Mouse (Mus musculus): Measurements from ENCODE around the gene Peak1. TPM values are rescaled to one million over a fixed set of nuclear protein-coding genes. Genes with fewer than 3 reads are reported as not detected.
A peak's percentile ranks its signal among the peaks of the same experiment; 100 is the strongest.

The Peak1 gene
- total and polyA plus RNA-seq, 3 experiments = 2.8 to 13.3 (median 5.4) TPM

GRCm38 (mm10) chr9:56191498-56192455, 226.1 kb downstream of the Peak1 start:
- Histone ChIP-seq H3K9ac (ENCODE audit: insufficient read depth, low read depth) (no peak overlapping the region), H3K4me2 (ENCODE audit: insufficient read depth, low read depth, poor library complexity, severe bottlenecking) (no peak overlapping the region), H3K79me2 (replicated peaks; ENCODE audit: control insufficient read depth, extremely low read depth, insufficient read depth, poor library complexity, severe bottlenecking) (no peaks in the 10 kb centered on the region), H3K9me3 (replicated peaks; ENCODE audit: low read length) (no peaks in the 10 kb centered on the region), H3K4me3 (replicated peaks in 1 of 3; ENCODE audit: low read depth in 2 of 3, low read length in 2 of 3, poor library complexity in 1 of 3) (no peak overlapping the region), H3K36me3 (replicated peaks in 1 of 2; ENCODE audit: control insufficient read depth in 1 of 2, insufficient read depth in 1 of 2, low read length in 1 of 2) (no peaks in the 10 kb centered on the region), H3K27me3 (replicated peaks) (no peaks in the 10 kb centered on the region), H3K27ac (ENCODE audit: insufficient read depth, low read depth) (no peak overlapping the region), H3K4me1 (ENCODE audit: control insufficient read depth in 1 of 2, insufficient read depth in 2 of 2) (0 out of 4 replicates have a peak, but pooled peaks cover 2 to 3% of the 10 kb centered on the region in 2 experiments)
- in situ Hi-C loops (cut with MboI; ENCODE audit: low pct_ligation_motif_present, low pct_unique_long_range_greater_than_20kb, low sequenced_read_pairs) (no loop called here), dilution Hi-C loops (cut with MboI; ENCODE audit: extremely low pct_ligation_motif_present, extremely low pct_unique_long_range_greater_than_20kb, low sequenced_read_pairs) (no loop called here)
- DNase-seq (ENCODE audit: extremely low read depth) = no peak
- no peak for TF ChIP-seq JUND (conservative IDR thresholded peaks at IDR 0.05; ENCODE audit: low read depth, low read length)
- TF ChIP-seq MAFK (IDR thresholded peaks at IDR 0.05; ENCODE audit: insufficient replicate concordance, low read length) = no peak
- no peak for TF ChIP-seq MAX (IDR thresholded peaks at IDR 0.05; ENCODE audit: low read length)
- TF ChIP-seq PAX5 (IDR thresholded peaks at IDR 0.05; ENCODE audit: low read length) = no peak
- no peak for TF ChIP-seq NRF1 (IDR thresholded peaks at IDR 0.05; ENCODE audit: low read depth, low read length)
- TF ChIP-seq USF2 (conservative IDR thresholded peaks at IDR 0.05; ENCODE audit: low read depth, low read length) = no peak
- TF ChIP-seq POLR2AphosphoS2 (IDR thresholded peaks at IDR 0.05; ENCODE audit: low read depth, low read length) = no peak
- TF ChIP-seq GABPA (IDR thresholded peaks at IDR 0.05; ENCODE audit: insufficient replicate concordance, low read depth, low read length) = no peak
- TF ChIP-seq HCFC1 (IDR thresholded peaks at IDR 0.05; ENCODE audit: low read depth, low read length) = no peak

GRCm38 (mm10) chr9:56180118-56180781, 237.6 kb downstream of the Peak1 start:
- H3K4me2 ChIP-seq (ENCODE audit: insufficient read depth, low read depth, poor library complexity, severe bottlenecking) = peak overlapping the region; percentile 75
- peak overlapping the region in 1 of 3 experiments; percentile 13 for H3K4me3 ChIP-seq (replicated peaks in 1 of 3; ENCODE audit: low read depth in 2 of 3, low read length in 2 of 3, poor library complexity in 1 of 3)
- H3K27me3 ChIP-seq (replicated peaks) = no peaks in the 10 kb centered on the region
- peaks cover 10 to 37% of the 10 kb centered on the region in 2 experiments for H3K4me1 ChIP-seq (ENCODE audit: control insufficient read depth in 1 of 2, insufficient read depth in 2 of 2)
- in situ Hi-C loops (cut with MboI; ENCODE audit: low pct_ligation_motif_present, low pct_unique_long_range_greater_than_20kb, low sequenced_read_pairs) = no loop called here
- peak overlapping the region; percentile 15; the same call in 1 of the 2 replicates for H3K9ac ChIP-seq (ENCODE audit: insufficient read depth, low read depth)
- H3K79me2 ChIP-seq (replicated peaks; ENCODE audit: control insufficient read depth, extremely low read depth, insufficient read depth, poor library complexity, severe bottlenecking) = no peaks in the 10 kb centered on the region
- peaks cover 2% of the 10 kb centered on the region for H3K9me3 ChIP-seq (replicated peaks; ENCODE audit: low read length)
- dilution Hi-C loops (cut with MboI; ENCODE audit: extremely low pct_ligation_motif_present, extremely low pct_unique_long_range_greater_than_20kb, low sequenced_read_pairs) = no loop called here
- peak; percentile 47 for DNase-seq (ENCODE audit: extremely low read depth)
- H3K36me3 ChIP-seq (replicated peaks in 1 of 2; ENCODE audit: control insufficient read depth in 1 of 2, insufficient read depth in 1 of 2, low read length in 1 of 2) = no peaks in the 10 kb centered on the region
- no peak overlapping the region; the same call in 1 of the 2 replicates for H3K27ac ChIP-seq (ENCODE audit: insufficient read depth, low read depth)
- no peak for TF ChIP-seq ZKSCAN1 (IDR thresholded peaks at IDR 0.05; ENCODE audit: borderline replicate concordance, low read depth, low read length)
- TF ChIP-seq CHD1 (IDR thresholded peaks at IDR 0.05; ENCODE audit: low read depth, low read length) = no peak
- no peak for TF ChIP-seq SMC3 (IDR thresholded peaks at IDR 0.05; ENCODE audit: low read depth, low read length)
- no peak for TF ChIP-seq TBP (conservative IDR thresholded peaks at IDR 0.05; ENCODE audit: low read depth, low read length)
- no peak for TF ChIP-seq HCFC1 (IDR thresholded peaks at IDR 0.05; ENCODE audit: low read depth, low read length)
- no peak for TF ChIP-seq E2F4 (IDR thresholded peaks at IDR 0.05; ENCODE audit: insufficient replicate concordance, low read depth, low read length)
- no peak for TF ChIP-seq RCOR1 (conservative IDR thresholded peaks at IDR 0.05; ENCODE audit: low read depth, low read length)
- TF ChIP-seq NELFE (IDR thresholded peaks at IDR 0.05; ENCODE audit: low read depth, low read length) = no peak
- no peak for TF ChIP-seq UBTF (IDR thresholded peaks at IDR 0.05; ENCODE audit: low read depth, low read length)
- 0 out of 2 replicates have a peak, but pooled peaks have one; percentile 6 for TF ChIP-seq MAZ (IDR thresholded peaks at IDR 0.05; ENCODE audit: low read depth, low read length)
- no peak for TF ChIP-seq SIN3A (IDR thresholded peaks at IDR 0.05; ENCODE audit: low read length)
- TF ChIP-seq KAT2A (IDR thresholded peaks at IDR 0.05; ENCODE audit: insufficient replicate concordance, low read length) = 0 out of 2 replicates have a peak, but pooled peaks have one; percentile 24
- TF ChIP-seq MXI1 (IDR thresholded peaks at IDR 0.05; ENCODE audit: low read depth, low read length) = no peak
- TF ChIP-seq ELF1 (IDR thresholded peaks at IDR 0.05; ENCODE audit: low read depth, low read length) = no peak
- no peak for TF ChIP-seq POLR2A (IDR thresholded peaks at IDR 0.05; ENCODE audit: low read depth, low read length)
- TF ChIP-seq MEF2A (IDR thresholded peaks at IDR 0.05; ENCODE audit: borderline replicate concordance, low read depth, low read length) = 0 out of 2 replicates have a peak, but pooled peaks have one; percentile 19
- TF ChIP-seq USF2 (conservative IDR thresholded peaks at IDR 0.05; ENCODE audit: low read depth, low read length) = peak; percentile 80
- TF ChIP-seq ZC3H11A (IDR thresholded peaks at IDR 0.05; ENCODE audit: low read depth, low read length) = no peak
- peak; percentile 78 for TF ChIP-seq BHLHE40 (IDR thresholded peaks at IDR 0.05; ENCODE audit: low read depth, low read length)
- TF ChIP-seq NRF1 (IDR thresholded peaks at IDR 0.05; ENCODE audit: low read depth, low read length) = no peak
- 0 out of 2 replicates have a peak, but pooled peaks have one; percentile 0 for TF ChIP-seq TCF12 (IDR thresholded peaks at IDR 0.05; ENCODE audit: low read depth, low read length)
- no peak for TF ChIP-seq JUN (IDR thresholded peaks at IDR 0.05; ENCODE audit: insufficient read depth, low read depth, low read length)
- TF ChIP-seq EP300 (IDR thresholded peaks at IDR 0.05; ENCODE audit: low read length) = no peak; the same call in 1 of the 2 replicates

Measured in CH12.LX (cell line).